Mouse (Mus musculus): ENCODE measurements at regions not wholly inside any gene's neighbourhood (a gene's known extent, or its start where the extent isn't known, plus 50 kb on each side); places are given as distances from the start of the nearest gene placed in this dataset.
"Not testable (repeated sequence)": the region's sequence is repeated elsewhere in the genome, so short reads cannot be mapped to it uniquely, and the experiment has no call there.

DNA sequence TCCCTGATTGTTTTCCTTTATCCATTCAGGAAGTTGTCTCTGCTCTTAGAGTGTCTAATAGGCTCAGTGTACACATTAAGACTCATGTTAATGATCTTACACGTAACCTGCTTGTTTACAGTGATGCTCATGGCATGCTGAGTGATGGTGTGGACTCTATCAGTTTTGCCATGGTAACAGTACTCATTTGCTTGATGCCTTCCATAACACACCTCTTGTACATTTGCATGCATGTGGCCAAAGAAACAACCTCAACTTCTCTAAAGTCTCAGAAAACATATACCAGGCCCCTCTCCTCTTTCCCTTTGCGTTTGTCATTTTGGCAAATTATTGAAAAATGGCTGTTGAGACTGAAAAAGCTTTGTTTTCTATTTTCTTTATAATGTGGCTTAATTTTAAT is 155.0 kb downstream of the Ube2e3 start:
- DNase-seq (ENCODE audit: low spot score): no peak

DNA sequence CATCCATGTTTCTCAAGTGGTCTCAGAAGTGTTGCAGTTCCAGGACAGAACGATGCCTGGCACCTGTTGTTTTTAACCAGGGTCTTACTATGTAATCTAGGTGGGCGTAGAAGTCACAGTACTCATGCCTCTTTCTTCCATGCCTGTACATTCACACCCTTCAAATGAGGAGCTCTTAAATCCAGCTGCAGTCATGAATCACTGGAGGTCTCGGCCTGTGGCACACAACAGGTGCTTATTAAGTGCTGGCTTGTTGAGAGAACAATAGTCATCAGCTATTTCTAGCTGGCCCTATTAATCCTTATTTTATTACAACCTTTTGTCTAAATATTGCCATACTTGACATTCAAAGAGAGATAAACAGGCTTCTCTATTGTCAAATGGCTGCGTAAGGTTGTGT is 157.8 kb downstream of the Ube2e3 start:
- DNase-seq (ENCODE audit: low spot score): no peak

DNA sequence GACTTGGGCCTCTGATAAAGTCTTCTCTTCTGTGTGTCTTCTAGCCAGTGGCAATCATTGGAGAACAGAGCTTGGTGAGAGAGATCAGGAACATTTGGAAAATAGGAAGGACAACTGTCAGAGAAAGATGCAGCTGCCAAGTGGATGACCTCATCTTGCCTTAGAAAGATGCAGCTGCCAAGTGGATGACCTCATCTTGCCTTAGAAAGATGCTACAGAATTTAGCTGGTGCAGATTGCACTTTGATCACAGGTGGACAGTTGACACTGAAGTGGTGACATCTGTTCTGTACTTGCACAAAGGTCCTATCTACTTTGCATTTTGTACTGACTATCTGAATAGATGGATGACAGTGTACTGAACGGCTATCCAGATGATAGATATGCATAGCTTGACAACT is 163.1 kb downstream of the Ube2e3 start:
- no peak for DNase-seq (ENCODE audit: low spot score)

DNA sequence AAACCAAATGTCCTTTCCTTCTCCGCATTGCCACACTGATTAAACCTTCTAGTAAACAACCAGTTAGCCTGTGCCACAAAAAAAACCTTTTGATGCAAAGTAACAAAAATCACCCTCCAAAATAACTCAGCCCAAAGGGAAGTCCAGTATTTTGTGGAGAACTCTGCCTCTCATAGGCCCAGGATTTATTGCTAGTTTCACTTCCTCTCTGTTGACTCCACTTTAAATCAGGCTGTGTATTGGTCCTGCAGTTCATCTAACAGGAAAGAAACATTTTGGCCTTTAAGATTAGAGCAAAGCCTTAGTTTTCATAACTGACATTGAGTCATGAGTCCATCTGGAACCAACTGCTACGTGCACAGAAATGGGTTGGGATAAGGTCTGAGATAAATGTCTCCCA is 168.4 kb downstream of the Ube2e3 start:
- DNase-seq (ENCODE audit: low spot score): no peak

DNA sequence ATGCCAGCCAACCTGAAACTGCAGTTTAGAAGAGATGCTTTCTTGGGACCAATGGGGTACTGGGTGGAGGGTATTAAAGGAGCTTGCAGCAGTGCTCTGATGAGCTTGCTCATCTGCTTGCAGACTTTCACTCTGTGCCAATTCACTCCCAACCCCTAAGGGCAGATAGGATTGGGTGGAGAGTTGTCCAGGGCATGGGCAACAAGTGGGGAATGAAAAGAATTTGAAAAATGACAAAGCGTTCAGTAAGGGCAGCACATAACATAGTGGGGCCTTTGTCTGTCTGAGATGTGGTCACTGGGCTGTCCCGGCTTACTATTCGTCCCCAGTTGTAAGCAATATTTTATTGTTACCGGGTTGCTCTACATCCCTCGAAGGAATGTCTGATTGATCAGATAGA is 170.7 kb downstream of the Ube2e3 start:
- no peak for DNase-seq (ENCODE audit: low spot score)

DNA sequence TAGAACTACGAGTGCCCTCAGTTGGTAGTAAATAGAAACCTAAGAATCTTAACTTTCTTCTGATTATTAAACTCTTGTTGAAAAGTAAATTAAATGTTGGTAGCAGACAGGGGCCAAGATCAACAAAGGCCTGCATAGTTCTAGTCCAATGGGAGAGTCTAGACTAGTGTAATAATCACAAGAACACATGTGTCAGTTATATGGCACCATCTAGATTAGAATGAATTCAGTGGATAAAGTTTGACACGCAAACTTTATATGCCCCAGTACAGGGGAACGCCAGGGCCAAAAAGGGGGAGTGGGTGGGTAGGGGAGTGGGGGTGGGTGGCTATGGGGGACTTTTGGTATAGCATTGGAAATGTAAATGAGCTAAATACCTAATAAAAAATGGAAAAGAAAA is 176.9 kb downstream of the Ube2e3 start:
- DNase-seq (ENCODE audit: low spot score): not testable (repeated sequence)

DNA sequence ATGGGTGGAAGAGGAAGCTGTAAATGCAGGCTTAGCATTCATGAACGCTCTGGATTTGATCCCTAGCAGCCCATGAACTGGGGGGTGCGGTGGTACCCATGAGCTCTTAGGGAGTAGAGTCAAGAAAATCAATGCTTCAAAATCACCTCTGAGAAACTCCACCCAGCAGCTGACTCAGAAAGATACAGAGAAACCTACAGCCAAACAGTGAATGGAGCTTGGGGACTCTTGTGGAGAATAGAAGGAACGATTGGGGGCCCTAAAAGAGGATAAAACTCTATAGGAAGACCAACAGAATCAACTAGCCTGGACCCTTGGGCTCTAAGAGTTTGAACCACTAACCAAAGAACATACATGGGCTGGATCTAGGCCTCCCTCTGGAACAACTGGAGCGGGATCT is 177.6 kb downstream of the Ube2e3 start:
- DNase-seq (ENCODE audit: low spot score): no peak

DNA sequence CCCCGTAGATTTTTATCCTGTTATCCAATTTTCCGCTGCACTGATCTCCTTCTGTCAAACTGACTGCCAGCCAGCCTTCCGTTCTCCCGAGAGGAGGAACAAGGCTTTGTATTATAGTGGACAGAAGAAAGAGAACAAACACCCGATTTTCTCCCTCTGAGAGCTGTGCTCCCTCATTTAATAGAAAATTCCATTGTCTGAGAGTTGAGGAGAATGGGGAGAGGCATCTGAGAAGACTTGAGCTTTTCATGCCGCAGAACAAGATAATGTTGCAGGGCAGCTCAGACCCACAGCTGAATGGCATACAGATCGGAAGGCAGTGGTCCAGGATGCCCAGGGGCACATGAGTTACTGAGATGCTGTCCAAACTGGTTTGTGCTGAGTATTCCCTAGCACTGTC is 180.1 kb downstream of the Ube2e3 start:
- no peak for DNase-seq (ENCODE audit: low spot score)

DNA sequence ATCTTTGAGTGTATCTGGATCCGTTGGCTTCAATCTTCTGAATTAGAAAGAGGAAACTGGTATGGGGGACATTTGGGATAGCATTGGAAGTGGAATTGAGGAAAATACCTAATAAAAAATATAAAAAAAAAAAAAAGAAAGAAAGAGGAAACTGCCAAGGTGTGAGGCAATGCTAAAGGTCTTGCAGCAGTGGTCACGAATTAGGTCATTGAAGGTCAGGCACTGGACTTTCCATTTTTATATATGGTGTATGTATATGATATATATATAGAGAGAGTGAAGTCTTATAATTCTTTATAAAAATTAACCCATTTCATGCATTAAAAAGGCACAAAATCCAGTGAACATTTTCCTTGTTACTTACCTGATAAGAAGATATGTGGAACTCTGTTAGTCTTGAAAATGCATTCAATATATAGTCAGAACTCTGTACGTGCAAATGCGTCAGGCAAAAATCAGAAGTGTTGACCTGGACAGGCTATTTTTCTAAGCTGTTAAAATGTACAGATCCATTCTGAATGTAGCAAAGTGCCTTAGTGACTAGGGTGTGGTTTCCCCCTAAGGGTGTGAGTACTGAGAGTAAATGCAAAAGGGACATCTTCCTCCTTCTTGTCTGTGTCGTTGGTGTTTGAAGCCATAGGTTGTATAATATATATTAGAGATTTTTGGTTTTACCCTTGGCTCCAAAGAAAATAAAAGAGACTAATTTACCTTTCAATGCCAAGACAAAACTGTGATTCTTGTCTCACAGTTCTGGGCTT is 181.0 kb downstream of the Ube2e3 start:
- DNase-seq (ENCODE audit: low spot score): no peak

DNA sequence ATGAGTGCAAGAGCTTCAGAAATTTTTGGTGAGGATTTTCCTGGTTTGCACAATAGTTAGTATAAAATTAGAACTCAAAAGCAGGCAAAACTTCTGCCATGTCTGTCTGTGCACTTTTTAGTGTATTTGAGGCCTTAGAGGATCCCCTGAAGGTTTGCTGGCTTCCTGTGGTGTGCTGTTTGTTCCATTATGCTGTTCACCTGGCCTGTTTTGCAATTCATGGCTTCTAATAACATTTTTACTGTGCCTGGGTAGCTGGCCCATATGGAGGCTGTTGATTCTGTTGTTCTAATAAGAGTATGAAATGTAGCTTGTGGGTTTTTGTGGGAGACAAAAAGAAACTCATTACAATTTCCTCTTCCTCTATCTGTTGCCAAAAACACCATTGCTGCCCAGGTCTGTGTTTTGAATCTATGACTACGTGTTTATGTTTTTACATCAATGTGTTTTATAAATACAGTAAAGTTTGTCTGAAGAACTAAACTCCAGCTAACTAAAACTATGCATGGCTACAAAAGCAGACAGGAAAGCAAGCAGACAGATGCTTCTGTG is 182.6 kb downstream of the Ube2e3 start:
- DNase-seq (ENCODE audit: low spot score): no peak

DNA sequence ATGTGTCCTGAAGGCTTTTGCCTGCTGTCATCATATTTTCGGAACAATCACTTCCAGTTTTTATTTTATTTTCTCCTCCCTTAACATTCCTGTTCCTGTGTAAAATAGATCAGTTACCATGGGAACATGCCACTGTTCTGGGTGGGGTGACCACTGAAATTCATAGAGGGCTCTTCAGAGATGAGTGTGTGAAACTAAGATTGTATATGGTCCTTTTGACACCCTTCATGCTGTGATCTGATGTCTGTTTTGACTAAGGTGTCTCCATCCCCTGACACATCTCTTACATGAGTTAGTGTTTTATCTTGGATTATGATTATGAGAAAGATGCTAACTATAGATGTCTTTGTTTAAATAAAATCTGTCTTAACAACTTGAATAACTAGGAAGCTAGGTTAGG is 184.3 kb downstream of the Ube2e3 start:
- no peak for DNase-seq (ENCODE audit: low spot score)

DNA sequence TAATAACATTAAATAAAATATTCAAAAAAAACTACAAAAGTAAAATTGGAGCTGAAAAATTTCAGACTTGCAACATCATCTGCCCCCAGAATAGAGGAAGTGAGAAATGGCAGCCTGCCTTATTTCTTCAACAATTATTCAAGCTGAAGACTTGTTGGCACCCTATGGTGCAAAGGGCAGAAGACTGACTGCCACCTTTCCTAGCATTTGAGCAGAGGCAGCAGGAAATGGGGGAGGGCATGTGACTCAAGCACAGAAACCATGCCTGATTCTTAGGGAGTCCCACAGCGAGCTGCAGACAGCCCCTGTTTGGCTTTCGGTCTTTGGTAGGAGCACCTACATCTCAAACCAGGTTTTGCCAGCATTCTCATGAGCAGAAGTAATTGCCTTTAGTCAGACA is 188.2 kb downstream of the Ube2e3 start:
- DNase-seq (ENCODE audit: low spot score): no peak

DNA sequence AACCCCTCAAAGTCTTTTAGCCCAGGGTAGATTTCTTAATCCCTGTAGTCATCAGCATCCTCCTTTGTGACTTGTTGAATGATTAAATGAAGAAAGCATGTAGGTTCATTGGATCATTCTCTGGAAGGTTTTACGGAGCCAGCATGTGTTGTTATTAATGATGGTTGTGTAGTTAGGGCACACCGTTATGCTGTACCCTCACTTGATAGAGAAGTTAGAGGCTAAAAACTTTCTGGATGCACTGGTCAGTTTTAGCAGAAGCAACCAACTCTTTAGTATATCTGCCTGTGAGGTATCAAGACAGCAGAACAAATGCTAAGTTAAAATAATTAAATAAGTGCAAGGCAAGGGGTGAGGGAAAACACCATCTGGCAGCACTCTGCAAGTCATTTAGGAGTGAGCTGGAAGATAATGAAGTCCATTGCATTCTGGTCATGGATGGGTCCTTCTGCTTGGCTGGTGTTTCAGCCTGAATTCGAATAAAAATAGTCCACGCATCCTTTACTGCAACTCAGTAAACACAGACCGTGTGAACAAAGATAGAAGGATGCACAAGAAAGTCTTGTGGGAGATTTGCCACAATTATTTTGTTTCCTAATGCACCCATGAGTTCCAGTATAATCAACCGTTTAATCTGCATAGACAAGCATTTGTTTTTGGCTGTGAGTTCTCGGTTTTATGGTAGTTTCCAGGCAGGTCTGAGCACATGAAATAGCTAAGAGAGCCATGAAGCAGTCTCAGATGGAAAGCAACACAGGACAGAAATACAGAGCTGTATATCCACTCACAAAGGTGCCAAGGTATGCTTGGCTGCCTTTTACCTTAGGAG is 191.4 kb downstream of the Ube2e3 start:
- no peak for DNase-seq (ENCODE audit: low spot score)

DNA sequence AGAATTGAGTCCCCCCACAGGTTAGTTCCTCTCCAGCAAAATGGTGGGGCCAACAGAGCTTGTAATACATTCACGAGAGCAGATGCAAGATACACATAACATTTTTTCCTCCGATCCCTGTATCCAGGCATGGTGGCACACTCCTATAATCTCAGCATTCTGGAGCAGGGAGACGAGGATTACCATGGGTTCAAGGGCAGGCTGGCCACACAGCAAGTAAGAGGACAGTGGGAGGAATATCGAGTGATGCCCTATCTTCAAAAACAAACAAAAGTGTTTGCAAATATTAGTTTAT is 192.0 kb downstream of the Ube2e3 start:
- DNase-seq (ENCODE audit: low spot score): no peak

DNA sequence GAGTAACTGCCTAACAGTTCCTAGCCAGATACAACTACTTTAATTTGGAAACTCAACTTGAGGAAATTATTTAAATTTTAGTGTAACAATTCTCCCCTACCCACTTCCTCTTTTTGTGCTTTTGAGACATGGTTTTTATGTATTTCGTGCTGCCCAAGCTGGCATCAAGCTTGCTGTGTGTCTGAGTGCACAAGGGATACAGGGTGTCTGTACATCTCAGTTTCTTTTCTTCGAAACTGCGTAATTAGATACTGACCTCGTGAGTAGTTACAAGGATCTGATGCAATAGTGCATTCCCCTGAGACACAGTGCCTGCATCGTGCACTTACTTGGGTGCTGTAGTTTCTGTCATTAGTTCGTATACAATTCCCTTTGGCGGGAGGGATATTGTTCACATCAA is 192.4 kb downstream of the Ube2e3 start:
- no peak for DNase-seq (ENCODE audit: low spot score)

DNA sequence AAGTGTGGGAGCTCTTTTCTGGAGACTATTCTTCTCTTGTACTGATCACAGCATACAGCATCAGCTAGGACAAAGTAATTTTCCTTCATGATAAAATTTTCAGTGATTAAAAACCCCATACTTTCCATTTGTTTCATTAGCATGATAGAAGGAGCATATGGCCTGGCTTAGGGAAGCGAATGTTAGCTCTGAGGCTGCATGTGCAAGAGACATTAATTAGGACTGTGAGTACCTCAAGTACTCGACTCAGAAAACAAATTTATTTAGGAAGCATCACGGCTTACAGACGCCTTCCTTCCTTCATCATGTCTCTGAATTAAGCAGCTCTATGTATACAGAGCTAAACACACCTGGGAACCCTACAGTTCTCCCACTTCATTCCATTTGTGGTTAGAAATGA is 193.6 kb upstream of the Itga4 start:
- DNase-seq (ENCODE audit: low spot score): no peak

DNA sequence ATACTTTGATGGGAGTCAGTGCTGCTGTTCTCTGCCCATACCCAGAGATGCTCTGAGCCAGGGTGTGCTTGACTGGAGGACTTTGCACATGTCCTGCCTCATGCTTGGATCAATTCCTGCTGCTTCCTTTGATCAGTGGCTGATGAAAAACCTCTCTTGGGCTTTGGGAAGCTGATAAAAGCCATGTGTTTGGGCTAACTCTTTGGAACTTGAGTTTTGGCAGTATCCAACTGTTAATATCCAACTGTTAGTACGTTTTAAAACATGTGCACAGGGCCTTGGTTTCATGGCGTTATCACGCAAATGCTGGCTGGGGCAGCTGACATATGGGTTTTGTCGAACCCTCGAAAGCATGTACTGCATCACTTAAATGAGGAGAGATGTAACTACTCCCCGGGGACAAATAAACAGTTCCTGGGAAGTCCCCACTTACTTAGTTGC is 193.0 kb upstream of the Itga4 start:
- no peak for DNase-seq (ENCODE audit: low spot score)

DNA sequence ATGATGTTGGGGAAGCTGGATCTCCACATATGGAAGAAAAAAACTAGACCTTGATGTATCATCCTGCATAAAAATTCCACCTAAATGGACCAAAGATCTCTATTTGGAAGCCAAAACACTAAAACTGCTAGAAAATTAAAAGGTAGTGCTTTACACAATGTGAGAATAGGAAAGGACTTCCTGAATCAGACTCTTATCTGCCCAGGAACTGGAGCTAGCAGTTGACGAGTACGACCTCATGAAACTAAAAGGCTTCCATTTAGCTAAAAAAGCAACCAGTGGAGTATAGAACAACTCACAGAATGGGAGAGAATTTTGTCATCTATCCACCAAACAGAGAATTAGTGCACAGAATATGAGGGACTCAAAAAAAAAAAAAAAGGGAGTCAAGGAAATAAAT is 191.6 kb upstream of the Itga4 start:
- no peak for DNase-seq (ENCODE audit: low spot score)

DNA sequence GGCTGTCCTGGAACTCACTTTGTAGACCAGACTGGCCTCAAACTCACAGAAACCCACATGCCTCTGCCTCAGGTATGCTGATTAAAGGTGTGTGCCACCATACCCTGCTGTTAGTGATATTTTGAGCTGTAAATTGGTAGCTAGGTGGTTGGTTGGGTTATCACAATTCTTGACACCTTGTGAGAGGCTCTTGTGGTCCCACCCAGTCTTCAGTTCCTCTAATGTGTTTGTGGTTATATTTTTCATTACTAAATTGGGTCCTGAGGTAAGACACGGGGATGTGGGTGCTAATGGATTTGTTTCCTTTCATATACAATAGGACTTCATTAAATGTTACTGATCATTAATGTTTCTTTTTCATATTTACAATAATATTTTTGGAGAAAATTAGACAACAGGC is 189.9 kb upstream of the Itga4 start:
- no peak for DNase-seq (ENCODE audit: low spot score)

DNA sequence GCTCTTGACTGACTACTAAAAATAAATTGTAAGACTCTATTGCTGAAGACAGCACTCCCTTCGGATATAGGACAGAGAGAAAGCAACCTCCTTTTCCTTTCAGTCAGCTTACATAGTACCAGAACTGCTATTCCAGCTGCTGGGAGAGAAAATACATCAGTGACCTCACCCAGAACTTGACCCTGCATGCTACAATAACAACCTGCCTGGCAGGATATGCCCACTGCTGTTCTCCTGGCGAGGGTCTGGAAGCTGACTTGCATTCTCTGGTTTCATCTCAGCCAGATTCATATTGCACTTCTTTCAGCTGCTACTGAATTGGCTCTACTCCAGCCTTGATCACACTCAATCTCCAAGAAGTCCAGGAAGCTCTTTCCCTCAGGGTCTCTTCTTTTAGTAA is 179.1 kb upstream of the Itga4 start:
- no peak for DNase-seq (ENCODE audit: low spot score)

DNA sequence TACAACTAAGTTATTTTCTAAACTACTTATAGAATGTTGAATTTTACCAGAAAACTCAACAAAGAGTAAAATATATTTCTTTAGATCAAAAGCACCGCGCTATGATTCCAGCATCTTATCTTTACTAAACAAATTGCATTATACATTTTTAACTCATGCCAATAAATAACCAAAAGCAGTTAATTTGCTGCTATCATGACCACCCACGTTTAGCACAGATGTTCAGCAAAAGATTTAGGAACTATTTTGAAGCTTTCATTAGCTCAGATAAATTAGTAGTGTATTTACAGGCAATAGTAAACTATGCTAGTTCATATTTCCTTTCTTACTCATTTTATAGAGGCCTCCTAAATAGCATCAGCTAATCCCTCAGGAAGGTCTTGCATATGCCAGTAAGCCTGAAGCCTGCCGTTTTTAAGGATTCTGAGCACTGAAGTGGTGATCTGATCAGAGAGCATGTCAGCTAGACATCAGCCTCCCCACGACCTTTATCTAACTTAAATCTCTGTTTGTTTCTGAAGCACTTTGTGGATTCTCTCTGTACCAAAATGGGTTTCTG is 176.3 kb upstream of the Itga4 start:
- DNase-seq (ENCODE audit: low spot score): no peak

DNA sequence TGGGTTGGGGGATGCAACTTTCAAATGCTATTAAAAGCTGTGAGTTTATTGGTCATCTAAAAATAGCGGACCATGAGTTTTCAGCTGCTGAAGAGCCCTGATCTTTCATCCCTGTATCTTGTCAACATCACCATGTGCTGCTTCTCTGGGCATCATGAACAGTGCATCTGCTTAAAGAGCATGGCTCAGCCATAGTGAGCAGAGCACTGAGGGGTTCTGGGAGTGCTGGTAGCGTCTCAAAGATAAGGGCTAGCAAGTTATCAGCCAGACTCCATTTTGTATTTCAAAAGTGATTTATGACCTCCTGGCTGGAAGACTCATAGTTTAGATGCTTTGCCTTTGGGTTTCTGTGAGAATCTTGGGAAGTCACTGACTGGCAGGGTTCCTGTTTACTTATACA is 173.5 kb upstream of the Itga4 start:
- no peak for DNase-seq (ENCODE audit: low spot score)

DNA sequence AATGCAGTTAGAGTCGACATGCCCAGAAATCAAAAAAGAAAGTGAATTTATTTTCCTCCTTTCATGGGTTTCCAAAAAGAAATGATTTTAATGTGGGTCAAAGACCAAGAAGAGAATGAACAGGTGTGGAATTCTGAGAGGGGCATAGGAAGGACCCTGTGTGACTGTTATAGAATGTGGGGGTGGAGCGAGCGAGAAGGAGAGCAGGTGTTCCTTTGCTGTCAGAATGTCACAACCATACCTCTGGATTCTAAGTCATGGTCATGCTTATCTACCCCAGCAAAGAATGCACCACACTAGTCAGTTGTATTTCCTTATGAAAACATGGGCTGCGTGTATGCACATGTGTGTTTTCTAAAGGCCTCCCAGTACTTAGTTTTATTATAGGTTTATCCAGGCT is 168.9 kb upstream of the Itga4 start:
- DNase-seq (ENCODE audit: low spot score): no peak

Data from ovary, postnatal 14 days (tissue).